Mouse (Mus musculus) stomach, postnatal 0 days (tissue): Measurements from ENCODE around the gene Wnt7a.

Experiments
- CTCF ChIP-seq: IDR thresholded peaks from 2 replicates; pipeline ENCODE4 v1.5.1; 2016; ENCODE audit warnings: antibody characterized with exemption, low read depth, mild to moderate bottlenecking, moderate library complexity
- EP300 ChIP-seq: optimal IDR thresholded peaks from 2 replicates; pipeline ENCODE3; 2016; ENCODE audit warnings: antibody characterized with exemption

DNA sequence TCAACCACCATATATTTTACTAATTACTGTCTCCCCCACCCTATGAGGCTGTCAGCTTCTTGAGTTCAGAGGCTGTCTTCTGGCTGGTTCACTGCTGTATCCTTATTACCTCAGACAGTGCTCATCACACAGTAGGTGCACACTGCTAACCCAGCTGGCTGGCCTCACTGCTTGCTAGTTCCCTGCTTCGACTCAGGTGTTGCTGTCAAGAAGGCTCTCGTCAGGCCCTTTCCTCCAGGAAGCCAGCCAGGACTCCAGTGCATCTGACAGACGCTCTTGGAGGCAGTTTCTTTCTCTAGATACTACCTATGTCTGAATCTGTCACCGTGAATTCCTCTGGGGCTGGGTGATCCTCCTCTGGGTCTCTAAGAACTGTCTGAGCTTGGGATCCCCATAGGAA, 85.6 kb downstream of the Wnt7a start:
- TF ChIP-seq EP300 (no peak), CTCF (no peak)
